Mouse (Mus musculus): ENCODE results near the gene AU040320. TPM values are rescaled to one million over a fixed set of nuclear protein-coding genes. Genes with fewer than 3 reads are reported as not detected.

The AU040320 gene
- polyA plus RNA-seq, 1 experiment, result 20.9 TPM

DNA sequence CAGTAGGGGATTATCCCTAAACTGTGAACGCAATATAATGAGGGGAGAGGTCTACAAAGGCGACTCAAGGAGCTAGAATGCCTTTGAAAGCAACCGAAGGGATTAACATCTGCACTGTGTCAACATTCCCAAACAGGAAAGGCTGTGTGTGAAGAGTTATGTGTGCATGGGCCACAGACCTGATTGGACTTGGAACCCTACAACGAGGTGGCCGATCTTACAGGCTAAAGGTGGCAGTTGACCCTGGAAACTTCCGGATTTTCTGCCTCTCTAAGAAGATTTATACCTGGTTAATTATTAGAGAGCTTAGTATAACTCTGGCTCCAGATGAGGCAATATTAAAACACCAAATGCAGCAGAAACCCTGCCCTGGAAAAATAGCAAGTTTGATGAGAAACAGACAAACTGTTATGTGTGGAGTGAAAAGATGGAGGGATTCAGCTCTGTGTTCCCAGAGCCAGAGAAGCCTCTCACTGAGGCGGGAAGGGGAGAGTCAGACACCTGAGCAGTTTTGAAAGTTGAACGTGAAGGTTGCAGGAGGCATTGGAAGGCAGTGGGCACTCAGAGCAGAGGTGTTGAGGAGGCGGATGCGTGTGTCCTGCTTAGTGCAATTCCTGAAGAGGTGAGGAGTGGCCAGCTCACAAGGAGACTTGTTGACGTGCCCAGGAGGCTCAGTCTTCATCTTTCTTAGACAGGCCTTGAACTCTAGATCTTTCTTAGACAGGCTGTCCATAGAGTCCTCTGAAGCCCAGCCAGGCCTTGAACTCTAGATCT is 9.4 kb downstream of the AU040320 start:
- TF ChIP-seq GATA1 (IDR thresholded peaks at IDR 0.05; ENCODE audit: low read length), result no peak

DNA sequence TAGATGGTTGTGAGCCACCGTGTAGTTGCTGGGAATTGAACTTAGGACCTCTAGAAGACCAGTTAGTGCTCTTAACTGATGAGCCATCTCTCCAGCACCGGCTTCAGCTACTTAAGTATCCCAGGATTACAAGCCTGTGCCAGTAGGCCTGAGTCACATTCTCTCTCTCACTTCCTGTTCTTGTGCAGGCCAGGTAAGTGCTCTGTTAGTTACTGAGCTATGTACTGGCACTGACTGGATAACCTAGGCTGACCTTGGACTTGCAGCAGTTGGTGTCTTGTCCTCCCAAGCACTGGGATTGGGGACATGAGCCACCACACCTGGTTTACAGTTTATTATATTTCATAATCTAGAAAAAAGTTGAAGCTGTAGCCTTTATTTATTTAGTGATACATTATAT is 10.1 kb downstream of the AU040320 start:
- TF ChIP-seq GATA1 (IDR thresholded peaks at IDR 0.05; ENCODE audit: low read length), result no peak

DNA sequence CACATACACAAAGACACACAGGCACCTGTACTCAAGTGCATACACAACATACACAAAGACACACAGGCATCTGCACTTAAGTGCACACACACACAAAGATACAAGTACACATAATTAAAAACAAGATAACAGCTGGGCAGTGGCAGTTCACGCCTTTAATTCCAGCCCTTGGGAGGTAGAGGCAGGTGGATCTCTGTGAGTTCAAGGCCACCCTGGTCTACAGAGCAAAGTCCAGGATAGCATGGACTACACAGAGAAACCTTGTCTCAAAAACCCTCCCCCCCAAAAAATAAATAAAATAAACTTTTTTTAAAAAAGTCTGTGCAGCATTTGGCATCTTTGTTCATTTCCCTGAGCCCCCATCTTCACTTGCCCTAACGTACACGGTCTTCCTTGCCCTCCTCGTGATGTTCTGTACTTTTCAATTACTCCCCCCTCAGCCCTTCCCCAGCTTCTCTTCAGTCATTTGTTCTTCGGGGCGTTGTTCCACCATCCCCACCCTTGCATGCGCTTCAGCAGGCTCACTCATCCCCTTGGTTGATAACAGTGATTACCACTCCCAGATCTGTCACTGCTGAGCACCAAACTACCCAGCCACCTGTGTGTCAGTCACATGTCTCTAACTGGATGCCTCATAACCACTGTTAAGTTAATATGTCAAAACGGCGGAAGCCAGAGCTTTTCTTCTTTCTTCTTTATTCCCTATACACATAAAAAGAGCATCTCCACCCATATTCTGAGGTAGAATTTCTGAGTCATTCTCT is 16.6 kb downstream of the AU040320 start:
- TF ChIP-seq GATA1 (IDR thresholded peaks at IDR 0.05; ENCODE audit: low read length), result no peak

DNA sequence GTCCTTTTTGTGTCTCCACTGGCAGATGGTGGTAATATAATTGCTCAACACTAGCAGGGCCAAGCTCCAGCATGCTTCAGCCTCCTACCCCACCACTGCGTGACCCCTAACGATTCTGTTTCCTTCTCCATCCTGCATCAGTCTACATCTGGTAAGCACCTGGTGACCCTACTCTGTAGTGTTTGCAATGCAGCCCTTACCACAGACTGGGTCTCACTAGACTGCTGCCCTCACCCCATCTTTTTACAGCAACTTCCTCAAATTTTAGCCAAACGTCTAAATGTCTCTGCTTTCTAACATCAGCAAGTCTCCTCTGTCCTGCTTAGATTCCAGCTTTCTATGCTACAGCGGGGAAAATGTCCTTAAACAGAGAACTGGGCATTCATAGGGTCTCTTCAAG is 17.5 kb downstream of the AU040320 start:
- no peak for TF ChIP-seq GATA1 (IDR thresholded peaks at IDR 0.05; ENCODE audit: low read length)

DNA sequence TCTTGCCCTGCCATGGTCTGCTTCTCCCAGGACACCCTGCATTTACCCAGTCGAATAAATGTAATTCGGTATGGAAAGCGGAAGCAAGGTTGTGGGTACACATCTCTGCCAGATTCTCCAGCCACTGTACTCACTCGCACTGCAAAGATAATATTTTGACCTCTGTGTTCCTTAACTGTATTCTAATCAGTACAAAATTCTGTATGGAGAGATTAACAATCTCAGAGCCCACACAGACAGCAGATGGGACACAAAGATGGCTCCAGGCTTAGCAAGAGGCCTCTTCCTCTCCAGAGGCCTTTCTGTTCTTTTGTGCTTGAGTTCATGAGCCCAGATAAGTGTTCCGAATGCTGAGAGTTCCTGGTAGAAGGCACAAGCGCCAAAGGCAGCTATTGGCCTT is 20.5 kb downstream of the AU040320 start:
- peak; percentile 53 for TF ChIP-seq GATA1 (IDR thresholded peaks at IDR 0.05; ENCODE audit: low read length)

DNA sequence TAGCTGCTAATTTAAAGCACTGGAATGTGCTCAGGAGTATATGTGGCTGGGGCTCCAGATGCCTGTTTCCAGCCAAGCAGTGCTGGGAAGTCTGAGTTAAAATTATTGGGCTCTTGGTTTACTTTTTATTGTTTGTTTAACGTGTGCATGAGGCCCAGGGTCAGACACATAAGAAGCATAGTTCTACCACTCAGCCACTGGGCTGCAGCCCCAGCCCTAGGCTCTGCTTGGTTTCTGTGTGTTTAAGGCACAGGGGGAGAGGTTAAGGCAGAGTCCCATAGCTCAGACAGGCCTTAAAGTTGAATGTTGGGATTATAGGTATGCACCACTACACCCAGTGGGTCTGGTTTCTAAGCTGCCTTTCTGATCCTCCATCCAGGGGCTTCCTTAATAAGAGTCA is 21.8 kb downstream of the AU040320 start:
- TF ChIP-seq GATA1 (IDR thresholded peaks at IDR 0.05; ENCODE audit: low read length), result no peak

DNA sequence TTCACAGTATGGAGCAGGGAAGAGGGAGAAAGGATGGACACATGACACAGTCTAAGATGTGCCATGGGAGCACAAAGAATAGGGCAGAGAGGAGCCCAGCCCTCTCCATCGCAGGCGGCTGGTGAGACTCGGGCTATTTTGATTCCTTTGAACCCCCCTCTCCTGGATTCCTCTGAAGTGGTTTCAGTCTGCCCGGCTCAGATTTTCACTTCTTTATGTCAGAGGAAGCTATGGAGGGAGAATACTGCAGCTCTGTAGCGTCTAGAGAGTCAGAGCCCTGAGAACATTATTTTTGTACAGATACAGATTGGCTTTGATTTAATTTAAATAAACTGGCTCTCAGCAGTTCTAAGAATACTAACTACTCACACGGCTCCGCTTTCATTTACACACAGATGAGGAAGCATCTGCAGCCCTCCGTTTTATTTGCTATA is 25.8 kb downstream of the AU040320 start:
- no peak for TF ChIP-seq GATA1 (IDR thresholded peaks at IDR 0.05; ENCODE audit: low read length)

DNA sequence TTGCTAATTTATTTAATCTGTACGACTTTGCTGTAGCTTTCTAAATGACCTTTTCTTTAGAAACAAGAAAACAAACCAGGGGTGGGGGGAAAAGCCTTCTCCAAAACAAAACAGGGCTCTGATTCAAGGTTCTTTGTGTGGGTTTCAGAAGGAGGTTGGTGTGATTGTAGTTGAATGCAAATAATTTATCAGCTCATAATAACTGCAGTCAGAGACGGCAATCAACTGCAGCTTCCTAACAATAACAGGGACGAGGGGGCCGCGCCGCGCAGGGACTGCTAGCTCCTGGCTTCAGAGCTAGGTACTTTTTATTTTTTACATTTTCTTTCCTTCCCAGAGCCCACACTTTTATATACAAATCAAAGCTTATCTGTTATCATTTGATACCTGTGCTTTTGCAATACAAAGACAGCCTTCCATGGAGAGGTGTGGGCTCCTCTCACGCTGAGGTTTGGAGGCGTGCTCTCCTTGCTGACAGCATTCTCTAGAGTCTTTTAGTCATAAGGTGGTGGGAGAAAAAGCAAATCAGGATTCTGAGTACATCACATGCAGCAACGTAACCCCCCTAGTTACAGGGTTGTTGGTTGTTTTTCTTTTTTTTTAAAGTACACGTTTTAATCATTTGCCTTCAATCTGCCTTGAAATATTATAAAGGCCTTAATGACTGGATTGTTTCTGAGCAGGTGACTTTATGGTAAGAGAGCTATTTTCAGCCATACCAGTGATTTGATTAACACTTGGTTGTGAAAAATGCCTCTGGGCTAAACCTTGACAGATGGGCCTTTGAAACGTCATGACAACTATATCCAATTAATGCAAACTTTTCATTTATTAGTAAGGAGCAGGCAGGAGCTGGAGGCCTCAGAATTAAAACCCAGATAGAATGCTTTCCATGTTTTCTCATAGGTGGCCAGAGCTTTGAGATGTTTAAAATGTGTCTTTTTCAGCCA is 26.8 kb downstream of the AU040320 start:
- no peak for TF ChIP-seq GATA1 (IDR thresholded peaks at IDR 0.05; ENCODE audit: low read length)

DNA sequence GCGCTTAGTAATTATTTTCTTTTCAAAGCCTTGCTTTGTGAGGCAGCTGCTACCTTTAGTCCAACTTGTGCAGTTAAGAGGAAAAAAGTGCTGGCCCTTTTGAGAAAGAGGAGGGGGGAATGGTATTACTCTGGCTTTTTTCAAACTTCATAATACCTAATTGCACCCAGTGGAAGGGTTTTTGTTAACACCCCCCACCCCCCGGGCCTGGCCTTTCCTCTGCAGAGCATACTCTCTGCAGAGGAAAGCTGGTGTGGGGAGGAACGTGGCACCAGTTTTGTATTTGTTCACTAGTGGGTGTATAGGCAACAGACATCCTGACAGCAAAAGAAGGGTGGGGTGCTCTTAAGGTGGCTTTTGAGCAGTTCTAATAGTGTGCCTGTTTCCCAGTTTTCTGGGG is 28.5 kb downstream of the AU040320 start:
- no peak for TF ChIP-seq GATA1 (IDR thresholded peaks at IDR 0.05; ENCODE audit: low read length)

DNA sequence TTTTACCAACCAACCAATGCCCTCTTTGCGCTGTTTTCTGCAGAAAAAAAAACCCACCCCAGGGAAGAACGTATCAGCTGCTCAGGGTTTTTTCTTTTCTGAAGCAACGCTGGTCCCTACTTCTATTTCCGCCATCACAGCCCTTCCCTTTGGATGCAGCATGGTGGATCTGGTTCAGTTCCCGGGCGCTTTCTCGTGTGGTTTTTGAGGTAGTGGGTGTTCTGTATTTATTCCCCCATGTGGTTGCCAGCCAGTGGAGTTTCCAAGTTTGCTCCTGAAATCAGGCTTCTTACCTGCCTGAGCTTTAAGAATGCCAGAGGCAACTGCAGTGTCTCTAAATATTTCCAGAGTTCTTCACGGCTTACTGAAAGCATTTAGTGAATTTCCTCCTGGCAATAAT is 29.2 kb downstream of the AU040320 start:
- TF ChIP-seq GATA1 (IDR thresholded peaks at IDR 0.05; ENCODE audit: low read length), result no peak

DNA sequence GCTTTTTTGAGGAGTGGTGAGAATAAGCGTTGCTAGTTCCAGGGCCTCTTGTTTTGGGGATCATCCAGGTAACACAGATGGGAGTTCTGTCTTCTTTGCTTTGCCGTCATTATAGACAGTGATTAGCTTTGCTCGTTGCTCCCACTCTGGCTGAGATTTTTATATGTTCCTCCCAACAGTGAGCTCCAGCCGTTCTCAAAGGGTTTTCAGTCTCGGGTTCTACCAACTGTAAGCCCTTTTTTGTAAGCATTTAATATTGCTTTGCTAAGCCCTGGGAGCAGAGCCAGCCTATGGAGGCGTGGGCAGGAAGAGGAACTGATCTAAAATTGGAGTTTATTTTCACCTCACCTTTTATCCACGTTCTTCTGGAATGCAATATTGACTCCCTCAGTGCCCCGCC is 29.7 kb downstream of the AU040320 start:
- no peak for TF ChIP-seq GATA1 (IDR thresholded peaks at IDR 0.05; ENCODE audit: low read length)

DNA sequence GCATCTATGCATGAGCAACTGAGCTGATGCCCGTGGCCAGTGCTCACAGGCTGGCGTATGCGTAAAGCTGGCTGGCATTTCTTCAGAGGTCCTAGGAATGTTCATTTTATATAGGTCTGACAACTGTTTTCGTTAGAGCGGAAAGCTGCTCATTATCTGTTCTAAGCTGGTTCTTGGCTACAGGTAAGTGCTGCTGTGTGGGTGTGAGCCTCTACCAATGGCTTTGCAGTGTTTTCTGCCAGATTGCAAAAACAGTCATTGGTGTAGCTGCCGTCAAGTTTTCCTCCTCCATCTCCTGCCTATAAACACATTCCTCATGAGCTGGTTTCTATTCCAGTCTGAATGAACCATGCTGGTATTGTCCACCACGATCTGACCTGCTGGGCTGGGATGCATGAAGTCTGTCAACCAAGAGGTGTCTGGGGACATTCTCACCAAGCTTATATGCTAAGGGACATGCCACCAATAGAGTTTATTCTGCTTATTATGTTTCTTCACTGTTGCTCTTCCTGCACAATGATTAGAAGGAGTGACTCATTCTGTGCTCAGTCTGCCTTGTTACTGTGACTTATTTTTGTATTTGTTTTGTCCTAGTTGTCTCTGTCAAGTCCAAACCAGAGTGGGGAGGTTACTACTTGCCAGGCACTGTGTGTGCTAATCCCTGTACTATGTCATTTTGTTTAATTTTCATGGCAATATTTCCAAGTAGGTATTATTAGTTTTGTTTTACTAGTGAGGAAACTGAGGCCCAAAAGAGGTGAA is 39.2 kb downstream of the AU040320 start:
- no peak for TF ChIP-seq GATA1 (IDR thresholded peaks at IDR 0.05; ENCODE audit: low read length)

DNA sequence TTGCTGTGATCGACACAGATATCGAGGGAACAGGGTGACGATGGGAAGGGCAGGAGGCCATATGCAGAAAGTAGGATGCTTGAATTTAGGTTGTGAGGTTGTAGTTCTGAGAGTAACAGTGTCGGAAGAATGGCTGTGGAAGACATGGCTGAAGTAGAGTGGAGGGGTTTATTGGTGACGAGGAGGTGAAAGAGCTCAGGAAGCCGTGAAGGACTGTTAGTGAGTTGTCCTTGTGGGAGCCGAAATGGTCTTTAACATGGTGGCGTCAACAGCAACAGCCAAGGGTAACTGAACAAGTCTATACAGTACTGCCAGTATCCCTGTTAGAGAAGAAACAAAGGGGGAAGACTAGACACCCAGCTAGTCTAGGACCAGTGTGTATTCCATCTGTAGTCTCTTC is 48.8 kb downstream of the AU040320 start:
- TF ChIP-seq GATA1 (IDR thresholded peaks at IDR 0.05; ENCODE audit: low read length), result no peak

DNA sequence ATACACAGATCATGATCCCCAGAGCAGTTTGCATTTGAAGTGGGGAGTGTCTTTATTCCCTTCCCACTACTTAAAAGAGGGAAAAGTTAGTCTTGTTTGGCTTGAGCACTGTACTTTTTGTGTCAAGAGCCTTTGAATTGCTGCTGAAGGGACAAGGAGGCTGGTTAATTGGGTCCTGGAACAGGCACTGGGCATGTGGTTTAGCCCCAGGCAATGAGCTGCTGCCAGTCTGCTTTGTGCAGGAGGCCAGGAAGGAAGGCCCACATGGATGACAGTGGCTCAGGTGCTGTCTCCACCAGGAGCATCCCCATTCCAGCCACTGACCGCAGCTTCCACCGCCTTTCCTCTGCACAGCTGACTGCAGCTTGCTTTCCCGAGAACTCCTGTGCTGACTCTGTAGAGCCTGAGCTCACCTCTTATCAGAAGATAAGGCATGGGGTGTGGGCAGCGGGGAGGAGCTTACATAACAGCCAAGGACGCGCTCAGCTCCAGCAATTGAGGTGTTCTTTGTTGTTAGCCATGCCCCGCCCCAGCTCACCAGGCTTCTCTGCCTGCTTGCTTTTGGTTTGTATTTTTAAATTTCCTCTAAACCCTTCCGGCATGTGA is 50.0 kb downstream of the AU040320 start:
- no peak for TF ChIP-seq GATA1 (IDR thresholded peaks at IDR 0.05; ENCODE audit: low read length)

DNA sequence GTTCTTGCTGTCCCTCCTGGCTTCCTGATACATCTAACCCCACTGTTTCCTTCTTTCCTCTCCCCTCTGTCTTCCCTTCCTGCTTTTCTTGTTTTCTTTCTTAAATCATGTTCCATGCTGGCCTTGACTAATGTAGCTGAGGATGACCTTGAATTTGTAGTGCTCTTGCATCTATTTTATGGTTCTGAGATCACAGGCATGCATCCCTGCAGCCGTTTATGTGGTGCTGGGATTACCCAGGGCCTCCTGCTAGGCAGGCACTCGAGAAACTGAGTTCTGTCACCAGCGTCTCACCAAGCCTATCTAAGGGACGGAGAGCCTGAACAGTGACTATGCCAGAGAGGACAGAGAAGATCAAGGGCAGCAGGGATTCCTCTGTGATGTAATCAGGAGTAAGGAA is 52.4 kb downstream of the AU040320 start:
- no peak for TF ChIP-seq GATA1 (IDR thresholded peaks at IDR 0.05; ENCODE audit: low read length)
